Mouse (Mus musculus) macrophage (primary cell): ENCODE measurements around the gene Acsbg1. TPM values are rescaled to one million over a fixed set of nuclear protein-coding genes. Genes with fewer than 3 reads are reported as not detected.
"Not testable (repeated sequence)": the region's sequence is repeated elsewhere in the genome, so short reads cannot be mapped to it uniquely, and the experiment has no call there.

Experiments
- H3K27ac ChIP-seq: fragments of 350-480 bp; formaldehyde crosslinking; 2 replicates; pipeline ENCODE4 v1.9.0; 2021
- H3K36me3 ChIP-seq: fragments of 350-480 bp; formaldehyde crosslinking; 2 replicates; pipeline ENCODE4 v1.9.0; 2021; ENCODE audit errors: inconsistent target
- H3K4me3 ChIP-seq: fragments of 350-480 bp; formaldehyde crosslinking; 2 replicates; pipeline ENCODE4 v1.9.0; 2021; ENCODE audit errors: inconsistent target
- H3K79me2 ChIP-seq: fragments of 350-480 bp; formaldehyde crosslinking; 2 replicates; pipeline ENCODE4 v1.9.0; 2021; ENCODE audit errors: inconsistent target
- WGBS: methylation state at CpG from one replicate; pipeline ENCODE4 v1.1.7; 2026; ENCODE audit warnings: inconsistent platforms; ENCODE audit not compliant: missing documents; 5-methylcytosine and 5-hydroxymethylcytosine counted together
- polyA plus RNA-seq: library from polyadenylated mRNA; stranded (reverse); fragments of 250-400 nt; gene quantifications from 3 replicates; pipeline ENCODE4 v1.2.4, GENCODE M21; 2018; ENCODE audit warnings: inconsistent platforms
- total RNA-seq, 78 experiments: library from RNA; depleted of rRNA; stranded (reverse); fragments of 250-400 nt; gene quantifications; 1 replicate in 9 of 78; 2 replicates in 24 of 78; 3 replicates in 43 of 78; 4 replicates in 2 of 78; pipeline ENCODE4 v1.2.4; 2018; ENCODE audit warnings: inconsistent platforms in 56 of 78

Gene Acsbg1
- not detected for total RNA-seq (2018; cell fraction: chromatin; rRNA removed)
- not detected for total RNA-seq (2018; cell fraction: cytosol; rRNA removed)
- under 1 TPM in 1 of 26 experiments, not detected in 25; 0.25 TPM for total RNA-seq (2018; cell fraction: nucleus; rRNA removed)
- polyA plus RNA-seq, result not detected in 3 replicates

DNA sequence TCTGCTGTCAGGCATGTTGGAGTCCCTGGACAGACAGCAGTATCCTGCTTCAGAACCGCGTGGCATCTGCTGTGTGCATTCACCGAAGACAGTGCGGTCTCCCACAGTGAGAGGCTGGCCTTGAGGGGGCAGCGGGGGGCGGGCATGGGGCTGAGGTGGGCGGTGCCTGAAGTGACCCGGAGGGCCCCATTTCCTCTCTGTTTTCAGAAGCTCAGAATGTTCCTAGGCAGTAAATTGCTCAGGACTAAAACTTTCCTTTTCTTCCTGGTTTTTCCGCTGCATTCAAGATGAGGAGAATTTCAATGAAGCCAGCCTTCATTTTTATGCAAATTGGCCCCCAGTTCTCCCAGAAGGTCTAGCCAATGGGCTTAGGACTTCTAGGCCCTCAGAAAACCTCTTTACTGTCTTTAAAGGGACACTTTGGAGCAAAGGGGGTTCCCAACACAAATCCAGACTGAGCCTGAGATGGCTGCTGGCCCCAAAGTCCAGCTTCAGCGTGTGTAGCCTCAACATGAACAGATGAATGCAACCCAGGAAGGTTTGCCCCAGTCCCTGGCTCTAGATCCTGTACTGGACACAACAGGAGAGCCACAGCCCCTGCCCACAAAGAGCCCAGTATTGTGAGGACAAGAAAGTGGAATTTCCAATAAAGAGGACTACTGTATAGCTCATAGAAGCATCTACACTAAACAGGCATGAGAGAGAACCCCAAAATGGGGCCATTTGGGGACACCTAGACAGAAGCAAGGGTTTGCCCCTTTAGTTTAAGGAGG is at the start of gene Acsbg1:
Gene Acsbg1 (minus strand): TSS at position 266 of the 773 bp plus-strand sequence.
- no peak within 1 kb of the TSS for H3K4me3 ChIP-seq
- H3K27ac ChIP-seq, result no peak within 1 kb of the TSS
- H3K79me2 ChIP-seq, result no peaks in the 10 kb centered on the region
- no peaks in the 10 kb centered on the region for H3K36me3 ChIP-seq
- WGBS, result 38% methylated on average over 10 of the region's 10 CpGs

DNA sequence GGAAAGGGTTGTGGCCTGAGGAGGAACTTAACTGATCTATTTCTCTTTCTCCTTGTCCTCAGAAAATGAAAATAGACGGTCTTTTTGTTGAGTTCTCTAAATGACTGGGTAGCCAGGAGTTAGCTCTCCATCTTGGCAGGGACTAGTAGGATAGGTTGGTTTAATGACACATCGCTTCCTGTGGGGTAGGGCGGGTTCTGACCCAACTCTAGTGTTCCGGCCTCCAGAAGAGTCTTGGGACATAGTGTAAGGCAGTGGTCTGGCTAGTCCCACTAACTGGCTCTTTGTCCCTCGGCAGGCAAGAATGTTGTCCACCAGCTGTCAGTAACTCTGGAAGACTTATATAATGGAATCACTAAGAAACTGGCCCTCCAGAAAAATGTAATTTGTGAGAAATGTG is 46.4 kb upstream of the Acsbg1 start:
- H3K27ac ChIP-seq, result no peak overlapping the region
- no peaks in the 10 kb centered on the region for H3K36me3 ChIP-seq
- no peak overlapping the region for H3K4me3 ChIP-seq
- no peaks in the 10 kb centered on the region for H3K79me2 ChIP-seq
- WGBS, result 91% methylated on average over 5 of the region's 5 CpGs

DNA sequence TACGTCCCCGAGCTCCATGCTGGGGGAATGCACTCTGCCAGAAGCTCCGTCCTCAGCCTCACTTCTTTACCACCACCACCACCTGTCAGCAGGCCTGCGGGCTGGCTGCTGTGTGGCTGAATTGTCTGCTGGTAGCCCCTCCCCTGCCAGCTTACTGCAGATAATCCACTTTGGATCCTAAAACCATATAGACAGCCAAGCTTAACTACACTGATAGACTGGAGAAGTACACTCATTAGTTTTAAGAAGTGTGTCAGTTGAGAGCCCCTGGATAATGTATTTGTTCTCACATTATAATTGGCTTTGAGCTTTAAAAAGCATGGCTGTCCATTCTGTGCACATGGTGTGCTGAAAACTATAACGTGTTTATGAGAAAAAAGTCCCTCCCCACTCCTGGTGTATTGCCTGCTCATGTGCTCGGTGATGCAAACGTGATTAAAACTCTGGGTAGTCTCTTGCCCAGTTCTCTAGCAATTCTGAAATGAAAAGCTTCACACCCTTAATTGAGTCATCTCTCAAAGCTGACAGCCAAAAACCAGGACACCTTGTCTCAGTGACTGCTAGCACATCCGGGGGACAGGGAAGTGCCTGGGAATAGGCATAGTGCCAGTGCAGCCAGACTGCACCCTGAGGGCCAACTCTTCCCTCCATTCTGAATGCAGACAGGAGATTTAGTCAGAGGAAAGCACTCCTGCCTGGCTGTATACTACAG is 45.8 kb upstream of the Acsbg1 start:
- H3K79me2 ChIP-seq, result no peaks in the 10 kb centered on the region
- no peak overlapping the region for H3K4me3 ChIP-seq
- WGBS, result 93% methylated on average over 8 of the region's 8 CpGs
- H3K27ac ChIP-seq, result no peak overlapping the region
- H3K36me3 ChIP-seq, result no peaks in the 10 kb centered on the region

GRCm38 (mm10) chr9:54705561-54705960 is 43.9 kb upstream of the Acsbg1 start:
- no peaks in the 10 kb centered on the region for H3K79me2 ChIP-seq
- H3K27ac ChIP-seq, result no peak overlapping the region
- 83% methylated on average over 1 of the region's 1 CpGs for WGBS
- H3K4me3 ChIP-seq, result no peak overlapping the region
- H3K36me3 ChIP-seq, result no peaks in the 10 kb centered on the region

DNA sequence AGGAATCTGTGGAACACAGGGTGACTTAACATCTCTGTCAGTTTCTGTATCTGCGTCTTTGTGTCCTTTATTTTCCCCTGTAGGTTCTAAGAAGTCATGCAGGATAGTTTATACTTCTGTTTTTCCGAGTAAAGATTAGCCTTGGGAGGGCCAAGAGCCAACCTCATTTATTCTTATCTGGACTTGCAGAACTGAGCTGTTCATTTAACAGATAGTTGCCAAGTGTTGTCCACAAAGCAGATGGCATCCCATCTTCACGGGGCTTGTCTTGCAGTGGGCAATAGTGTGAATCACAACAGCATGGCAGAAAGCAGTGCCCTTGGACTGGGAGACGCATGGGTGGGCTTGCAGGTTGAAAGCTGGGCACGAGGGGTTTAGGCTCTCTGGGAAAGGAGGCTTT is 42.7 kb upstream of the Acsbg1 start:
- no peak overlapping the region for H3K4me3 ChIP-seq
- no peak overlapping the region for H3K27ac ChIP-seq
- WGBS, result 82% methylated on average over 5 of the region's 5 CpGs
- no peaks in the 10 kb centered on the region for H3K79me2 ChIP-seq
- H3K36me3 ChIP-seq, result no peaks in the 10 kb centered on the region

DNA sequence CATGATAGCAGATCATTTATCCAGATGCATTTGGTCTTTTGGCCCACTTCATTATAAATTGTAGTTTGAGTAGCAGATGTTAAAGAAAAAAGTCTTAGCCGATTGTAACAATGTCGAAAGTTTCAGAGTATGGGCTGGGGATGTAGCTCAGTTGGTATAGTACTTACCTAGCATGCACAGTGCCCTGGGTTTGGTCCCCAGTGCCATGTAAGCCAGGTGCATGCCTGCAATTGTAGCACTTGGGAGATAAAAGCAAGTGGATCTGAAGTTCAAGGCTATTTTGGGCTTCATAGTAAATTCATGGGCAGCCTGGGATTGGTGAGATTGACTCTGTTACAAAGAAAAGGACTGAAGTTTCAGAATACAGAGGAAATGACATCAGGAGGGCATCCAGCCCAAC is 40.9 kb upstream of the Acsbg1 start:
- no peaks in the 10 kb centered on the region for H3K36me3 ChIP-seq
- no peaks in the 10 kb centered on the region for H3K79me2 ChIP-seq
- H3K27ac ChIP-seq, result no peak overlapping the region
- no peak overlapping the region for H3K4me3 ChIP-seq
- WGBS, result 92% methylated on average over 2 of the region's 2 CpGs

GRCm38 (mm10) chr9:54700746-54701145 is 39.1 kb upstream of the Acsbg1 start:
- Histone ChIP-seq H3K36me3 (no peaks in the 10 kb centered on the region), H3K27ac (no peak overlapping the region), H3K79me2 (no peaks in the 10 kb centered on the region), H3K4me3 (no peak overlapping the region)
- 95% methylated on average over 7 of the region's 7 CpGs for WGBS

DNA sequence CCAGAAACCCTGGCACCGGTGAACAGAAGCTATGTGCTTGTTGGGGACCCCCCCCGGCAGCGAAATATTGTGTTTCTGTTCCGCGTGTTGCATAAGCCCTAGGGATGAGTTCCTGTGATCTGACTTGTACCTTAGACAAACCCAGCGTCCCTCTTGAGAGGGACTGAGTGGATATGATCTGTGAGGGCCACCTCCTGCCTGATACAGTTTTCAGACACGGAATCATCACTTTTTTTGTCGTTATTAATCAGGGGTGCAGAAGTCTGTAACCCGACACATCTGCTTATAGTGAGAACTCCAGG is 38.5 kb upstream of the Acsbg1 start:
- Histone ChIP-seq H3K4me3 (no peak overlapping the region), H3K79me2 (no peaks in the 10 kb centered on the region), H3K36me3 (no peaks in the 10 kb centered on the region), H3K27ac (no peak overlapping the region)
- WGBS, result 14% methylated on average over 9 of the region's 9 CpGs

DNA sequence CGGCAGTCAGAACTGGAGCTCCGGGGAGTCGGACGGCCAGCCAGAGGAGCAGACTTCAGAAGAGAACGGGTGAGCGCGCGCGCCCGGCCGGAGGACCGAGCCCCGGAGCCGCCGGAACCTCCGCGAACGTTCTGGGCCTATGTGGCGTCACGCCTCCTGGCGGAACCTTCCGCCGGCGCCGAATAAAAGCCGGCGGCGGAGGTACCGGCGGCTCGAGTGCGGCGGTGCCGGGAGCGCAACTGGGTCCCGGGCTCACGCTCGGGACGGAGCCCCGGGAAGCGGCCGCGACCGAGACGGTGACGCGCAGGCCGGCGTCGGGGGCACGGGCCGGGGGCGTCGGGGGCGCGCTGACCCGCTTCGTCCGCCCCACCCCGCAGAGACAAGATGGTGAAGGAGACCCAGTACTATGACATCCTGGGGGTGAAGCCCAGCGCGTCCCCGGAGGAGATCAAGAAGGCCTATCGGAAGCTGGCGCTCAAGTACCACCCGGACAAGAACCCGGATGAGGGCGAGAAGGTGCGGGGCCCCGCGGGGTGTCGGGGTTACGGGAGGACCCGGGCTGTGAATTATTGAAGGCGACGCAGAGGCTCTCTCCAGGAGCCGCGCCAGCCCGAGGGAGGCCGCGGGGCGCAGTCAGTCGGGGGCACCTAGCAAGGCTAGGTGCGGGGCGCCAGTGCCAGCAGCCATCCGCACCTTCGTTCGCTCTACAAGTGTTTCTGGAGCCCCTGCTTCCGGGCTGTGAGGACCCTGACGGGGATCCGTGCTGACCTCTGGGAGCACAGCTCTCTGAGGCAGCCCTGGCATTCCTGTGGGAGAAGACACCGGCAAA is 37.9 kb upstream of the Acsbg1 start:
- no peak overlapping the region for H3K27ac ChIP-seq
- H3K4me3 ChIP-seq, result no peak overlapping the region
- no peaks in the 10 kb centered on the region for H3K79me2 ChIP-seq
- H3K36me3 ChIP-seq, result no peaks in the 10 kb centered on the region
- WGBS, result under 1% methylated on average over 92 of the region's 92 CpGs

- Histone ChIP-seq H3K79me2 (no peaks in the 10 kb centered on the region), H3K36me3 (no peaks in the 10 kb centered on the region), H3K27ac (no peak overlapping the region), H3K4me3 (no peak overlapping the region)
- 17% methylated on average over 27 of the region's 27 CpGs for WGBS
Observed at GRCm38 (mm10) chr9:54699087-54699344, 37.3 kb upstream of the Acsbg1 start.

- no peak within 1 kb of the TSS for H3K4me3 ChIP-seq
- no peaks in the 10 kb centered on the region for H3K36me3 ChIP-seq
- WGBS, result 80% methylated on average over 17 of the region's 17 CpGs
- no peak within 1 kb of the TSS for H3K27ac ChIP-seq
- H3K79me2 ChIP-seq, result no peaks in the 10 kb centered on the region
Observed at GRCm38 (mm10) chr9:54698318-54699086, 36.8 kb upstream of the Acsbg1 start, which contains the start of gene Dnaja4. Gene Dnaja4, plus strand, starts transcription at chr9:54698873.

- H3K27ac ChIP-seq, H3K79me2 ChIP-seq, H3K36me3 ChIP-seq, H3K4me3 ChIP-seq: not testable (repeated sequence)
- WGBS, result 3% methylated on average over 28 of the region's 31 CpGs
Observed at GRCm38 (mm10) chr9:54691241-54691805, 29.7 kb upstream of the Acsbg1 start.

- not testable (repeated sequence) for H3K79me2 ChIP-seq, H3K27ac ChIP-seq, H3K36me3 ChIP-seq, H3K4me3 ChIP-seq
- 100% methylated on average over 1 of the region's 2 CpGs for WGBS
Observed at GRCm38 (mm10) chr9:54690697-54691096, 29.0 kb upstream of the Acsbg1 start.

- no peaks in the 10 kb centered on the region for H3K79me2 ChIP-seq
- no peak overlapping the region for H3K4me3 ChIP-seq
- WGBS, result 86% methylated on average over 8 of the region's 8 CpGs
- no peak overlapping the region for H3K27ac ChIP-seq
- H3K36me3 ChIP-seq, result no peaks in the 10 kb centered on the region
Observed at GRCm38 (mm10) chr9:54689446-54689845, 27.8 kb upstream of the Acsbg1 start.
